Mouse (Mus musculus) midbrain, embryonic 13.5 days (tissue): ENCODE data around the gene C2cd4d. TPM values are rescaled to one million over a fixed set of nuclear protein-coding genes. Genes with fewer than 3 reads are reported as not detected.

Source experiments
- ATAC-seq: fragments of 200-750 bp; cut with Nextera tagmentation; 2 replicates; pipeline ENCODE4 v1.8.0; 2017; ENCODE audit warnings: mild to moderate bottlenecking, moderate TSS enrichment, moderate library complexity
- H3K27ac ChIP-seq: fragments of 300-500 bp; sonication (generic); 2 replicates; pipeline ENCODE4 v1.5.1; 2015; ENCODE audit warnings: inconsistent platforms, mild to moderate bottlenecking, moderate library complexity
- H3K27me3 ChIP-seq: fragments of 300-500 bp; sonication (generic); 2 replicates; pipeline ENCODE4 v1.6.1; 2015; ENCODE audit warnings: mild to moderate bottlenecking, inconsistent platforms
- H3K36me3 ChIP-seq: fragments of 300-500 bp; sonication (generic); 2 replicates; pipeline ENCODE4 v1.6.1; 2015; ENCODE audit warnings: mild to moderate bottlenecking, inconsistent platforms
- H3K4me1 ChIP-seq: fragments of 300-500 bp; sonication (generic); replicated peaks from 2 replicates; pipeline ENCODE4 v1.6.1; 2015; ENCODE audit warnings: inconsistent platforms
- H3K4me2 ChIP-seq: fragments of 300-500 bp; sonication (generic); replicated peaks from 2 replicates; pipeline ENCODE4 v1.6.1; 2015; ENCODE audit warnings: moderate library complexity, mild to moderate bottlenecking, inconsistent platforms
- H3K4me3 ChIP-seq: fragments of 300-500 bp; sonication (generic); replicated peaks from 2 replicates; pipeline ENCODE4 v1.5.1; 2015; ENCODE audit warnings: mild to moderate bottlenecking, inconsistent platforms
- H3K9ac ChIP-seq: fragments of 300-500 bp; sonication (generic); replicated peaks from 2 replicates; pipeline ENCODE4 v1.6.1; 2015; ENCODE audit warnings: mild to moderate bottlenecking, inconsistent platforms
- H3K9me3 ChIP-seq: fragments of 300-500 bp; sonication (generic); 2 replicates; pipeline ENCODE4 v1.6.1; 2016; ENCODE audit warnings: mild to moderate bottlenecking, inconsistent platforms
- WGBS: fragments of 180-500 bp; shearing (Covaris S2); methylation state at CpG from one replicate; pipeline ENCODE4 v1.1.7; 2015; 5-methylcytosine and 5-hydroxymethylcytosine counted together
- polyA plus RNA-seq: library from polyadenylated mRNA; unstranded; fragments of >200 nt; fragmentation: Nextera tagmentation; extraction: Ambion mirVana; gene quantifications from 2 replicates; pipeline ENCODE4 v1.2.1, GENCODE M21; 2015

Gene C2cd4d
- polyA plus RNA-seq, 1 experiment from 2014 or later: 2.2 TPM

GRCm38 (mm10) chr3:94366761-94367160 is 4.5 kb downstream of the C2cd4d start:
- Histone ChIP-seq H3K4me3 (no peak overlapping the region), H3K36me3 (no peaks in the 10 kb centered on the region), H3K9me3 (peaks cover 4% of the 10 kb centered on the region; the same call in 1 of the 2 replicates), H3K4me2 (no peak overlapping the region), H3K9ac (no peak overlapping the region), H3K27me3 (peaks cover 38% of the 10 kb centered on the region), H3K4me1 (peaks cover 20% of the 10 kb centered on the region), H3K27ac (no peak overlapping the region)
- WGBS: 16% methylated on average over 3 of the region's 3 CpGs
- ATAC-seq: peak; percentile 46

GRCm38 (mm10) chr3:94367511-94367910 is 5.3 kb downstream of the C2cd4d start:
- H3K9me3 ChIP-seq: peaks cover 4% of the 10 kb centered on the region; the same call in 1 of the 2 replicates
- no peaks in the 10 kb centered on the region for H3K36me3 ChIP-seq
- H3K4me3 ChIP-seq: no peak overlapping the region
- H3K27ac ChIP-seq: no peak overlapping the region
- 85% methylated on average over 6 of the region's 6 CpGs for WGBS
- H3K4me1 ChIP-seq: peaks cover 24% of the 10 kb centered on the region
- peaks cover 31% of the 10 kb centered on the region for H3K27me3 ChIP-seq
- H3K9ac ChIP-seq: no peak overlapping the region
- no peak for ATAC-seq
- H3K4me2 ChIP-seq: no peak overlapping the region

- no peak overlapping the region for H3K4me2 ChIP-seq
- peaks cover 28% of the 10 kb centered on the region for H3K27me3 ChIP-seq
- no peaks in the 10 kb centered on the region for H3K36me3 ChIP-seq
- WGBS: 67% methylated on average over 6 of the region's 6 CpGs
- peaks cover 28% of the 10 kb centered on the region for H3K4me1 ChIP-seq
- peaks cover 4% of the 10 kb centered on the region; the same call in 1 of the 2 replicates for H3K9me3 ChIP-seq
- H3K27ac ChIP-seq: no peak overlapping the region
- H3K4me3 ChIP-seq: no peak overlapping the region
- no peak for ATAC-seq
- H3K9ac ChIP-seq: no peak overlapping the region
Observed at GRCm38 (mm10) chr3:94368631-94369030, 6.4 kb downstream of the C2cd4d start.

- WGBS: 71% methylated on average over 2 of the region's 2 CpGs
- Histone ChIP-seq H3K9ac (no peak overlapping the region), H3K27ac (no peak overlapping the region), H3K9me3 (peaks cover 4% of the 10 kb centered on the region; the same call in 1 of the 2 replicates), H3K4me1 (peaks cover 28% of the 10 kb centered on the region), H3K27me3 (peaks cover 22% of the 10 kb centered on the region), H3K36me3 (no peaks in the 10 kb centered on the region), H3K4me2 (no peak overlapping the region), H3K4me3 (no peak overlapping the region)
- ATAC-seq: no peak
Observed at GRCm38 (mm10) chr3:94369709-94370108, 7.5 kb downstream of the C2cd4d start.

GRCm38 (mm10) chr3:94371637-94372036 is 9.4 kb downstream of the C2cd4d start:
- peaks cover 8% of the 10 kb centered on the region for H3K27me3 ChIP-seq
- H3K4me1 ChIP-seq: peaks cover 28% of the 10 kb centered on the region
- WGBS: 5% methylated on average over 11 of the region's 11 CpGs
- H3K9me3 ChIP-seq: no peaks in the 10 kb centered on the region
- ATAC-seq: peak; percentile 24
- H3K4me2 ChIP-seq: peak overlapping the region; percentile 29
- H3K4me3 ChIP-seq: no peak overlapping the region
- no peaks in the 10 kb centered on the region for H3K36me3 ChIP-seq
- H3K9ac ChIP-seq: no peak overlapping the region
- H3K27ac ChIP-seq: no peak overlapping the region

GRCm38 (mm10) chr3:94372038-94372437 is 9.8 kb downstream of the C2cd4d start:
- 0 out of 2 replicates have a peak, but pooled peaks have one; percentile 13 for ATAC-seq
- H3K9me3 ChIP-seq: no peaks in the 10 kb centered on the region
- H3K4me3 ChIP-seq: no peak overlapping the region
- 0% methylated on average over 3 of the region's 3 CpGs for WGBS
- no peak overlapping the region for H3K27ac ChIP-seq
- H3K4me1 ChIP-seq: peaks cover 28% of the 10 kb centered on the region
- H3K9ac ChIP-seq: no peak overlapping the region
- no peaks in the 10 kb centered on the region for H3K36me3 ChIP-seq
- peak overlapping the region; percentile 29 for H3K4me2 ChIP-seq
- H3K27me3 ChIP-seq: peaks cover 8% of the 10 kb centered on the region

GRCm38 (mm10) chr3:94372641-94373040 is 10.4 kb downstream of the C2cd4d start, which contains the start of gene Rorc:
Rorc (plus strand) TSS chr3:94372794.
- Histone ChIP-seq H3K27me3 (peaks cover 8% of the 10 kb centered on the region), H3K4me3 (peak within 1 kb of the TSS; percentile 17; the same call in 1 of the 2 replicates), H3K4me2 (peak within 1 kb of the TSS; percentile 36), H3K9me3 (no peaks in the 10 kb centered on the region), H3K9ac (no peak within 1 kb of the TSS; the same call in 1 of the 2 replicates), H3K4me1 (peaks cover 28% of the 10 kb centered on the region), H3K36me3 (no peaks in the 10 kb centered on the region), H3K27ac (no peak within 1 kb of the TSS)
- ATAC-seq: peak; percentile 10; the same call in 1 of the 2 replicates
- 16% methylated on average over 5 of the region's 5 CpGs for WGBS

GRCm38 (mm10) chr3:94373090-94373489 is 10.9 kb downstream of the C2cd4d start:
- peak overlapping the region; percentile 36 for H3K4me2 ChIP-seq
- peak overlapping the region; percentile 17; the same call in 1 of the 2 replicates for H3K4me3 ChIP-seq
- H3K27me3 ChIP-seq: peaks cover 8% of the 10 kb centered on the region
- ATAC-seq: peak; percentile 37
- 3% methylated on average over 10 of the region's 10 CpGs for WGBS
- H3K36me3 ChIP-seq: no peaks in the 10 kb centered on the region
- H3K9ac ChIP-seq: no peak overlapping the region; the same call in 1 of the 2 replicates
- H3K9me3 ChIP-seq: no peaks in the 10 kb centered on the region
- H3K4me1 ChIP-seq: peaks cover 28% of the 10 kb centered on the region
- no peak overlapping the region for H3K27ac ChIP-seq

- 0% methylated on average over 5 of the region's 5 CpGs for WGBS
- peak overlapping the region; percentile 17; the same call in 1 of the 2 replicates for H3K4me3 ChIP-seq
- H3K27me3 ChIP-seq: peaks cover 8% of the 10 kb centered on the region
- H3K9me3 ChIP-seq: no peaks in the 10 kb centered on the region
- ATAC-seq: peak; percentile 74
- no peak overlapping the region for H3K27ac ChIP-seq
- H3K9ac ChIP-seq: no peak overlapping the region; the same call in 1 of the 2 replicates
- H3K4me1 ChIP-seq: peaks cover 28% of the 10 kb centered on the region
- no peaks in the 10 kb centered on the region for H3K36me3 ChIP-seq
- peak overlapping the region; percentile 36 for H3K4me2 ChIP-seq
Observed at GRCm38 (mm10) chr3:94373597-94374011, 11.4 kb downstream of the C2cd4d start.

GRCm38 (mm10) chr3:94374636-94375035 is 12.4 kb downstream of the C2cd4d start:
- Histone ChIP-seq H3K4me2 (no peak overlapping the region), H3K4me1 (peaks cover 28% of the 10 kb centered on the region), H3K27me3 (peaks cover 8% of the 10 kb centered on the region), H3K9me3 (no peaks in the 10 kb centered on the region), H3K36me3 (no peaks in the 10 kb centered on the region), H3K4me3 (no peak overlapping the region), H3K27ac (no peak overlapping the region), H3K9ac (no peak overlapping the region)
- no peak for ATAC-seq

- H3K9ac ChIP-seq: no peak overlapping the region
- WGBS: 83% methylated on average over 2 of the region's 2 CpGs
- H3K27ac ChIP-seq: no peak overlapping the region
- H3K9me3 ChIP-seq: no peaks in the 10 kb centered on the region
- no peaks in the 10 kb centered on the region for H3K36me3 ChIP-seq
- no peak overlapping the region for H3K4me2 ChIP-seq
- no peak overlapping the region for H3K4me3 ChIP-seq
- ATAC-seq: no peak
- H3K27me3 ChIP-seq: peaks cover 8% of the 10 kb centered on the region
- peaks cover 31% of the 10 kb centered on the region for H3K4me1 ChIP-seq
Observed at GRCm38 (mm10) chr3:94375146-94375545, 12.9 kb downstream of the C2cd4d start.

- Histone ChIP-seq H3K27ac (no peak overlapping the region), H3K27me3 (peaks cover 8% of the 10 kb centered on the region), H3K36me3 (no peaks in the 10 kb centered on the region), H3K9ac (no peak overlapping the region), H3K4me3 (no peak overlapping the region), H3K4me1 (peaks cover 32% of the 10 kb centered on the region), H3K4me2 (no peak overlapping the region), H3K9me3 (no peaks in the 10 kb centered on the region)
- no peak for ATAC-seq
- WGBS: 36% methylated on average over 5 of the region's 5 CpGs
Observed at GRCm38 (mm10) chr3:94375861-94376260, 13.6 kb downstream of the C2cd4d start.
